Mouse (Mus musculus): ENCODE data around the gene Zfp13.

DNA sequence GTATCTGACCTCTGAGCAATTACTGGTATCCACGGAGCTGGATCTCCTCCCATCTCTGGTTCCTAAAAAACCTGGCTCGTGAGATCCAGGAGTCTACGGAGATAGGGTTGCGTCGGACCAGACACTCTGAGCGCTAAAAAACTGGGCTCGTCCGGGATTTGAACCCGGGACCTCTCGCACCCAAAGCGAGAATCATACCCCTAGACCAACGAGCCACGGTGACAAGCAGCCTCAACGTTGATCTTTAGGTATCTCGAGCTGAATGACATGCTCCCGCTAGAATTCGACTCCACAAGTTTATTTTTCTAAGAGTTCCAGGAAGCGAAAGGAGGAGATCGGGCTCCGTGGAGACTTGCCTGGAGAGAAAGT lies 53.0 kb downstream of the Zfp13 start:
- no peak for TF ChIP-seq CTCF (IDR thresholded peaks at IDR 0.05; ENCODE audit: low read depth)
- 0 out of 2 replicates have a peak, but pooled peaks have one; percentile 11 for TF ChIP-seq EP300 (IDR thresholded peaks at IDR 0.05; ENCODE audit: low read depth)
